ENCODE assay signal across 22 mouse cellular contexts in the genomic region with DNA sequence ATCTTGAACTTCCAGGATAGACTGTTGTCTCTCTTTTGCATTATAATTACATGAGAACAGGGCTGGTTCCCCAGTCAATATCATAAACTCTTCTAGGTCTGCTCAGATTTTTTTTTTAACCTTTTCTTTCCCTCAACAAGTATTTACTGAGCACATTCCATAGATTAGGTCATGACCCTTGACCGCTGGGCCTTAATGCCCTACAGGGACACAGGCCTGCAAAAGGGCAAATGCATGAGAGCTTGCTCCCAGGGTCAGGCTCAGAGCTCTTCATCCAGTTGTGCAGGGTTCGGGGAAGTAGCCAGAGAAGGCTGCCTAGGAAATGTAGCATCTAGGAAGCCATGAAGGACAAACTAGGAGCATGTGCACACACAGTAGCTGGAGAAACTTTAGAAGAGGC. TPM values are rescaled to one million over a fixed set of nuclear protein-coding genes. Genes with fewer than 3 reads are reported as not detected.
DNase-seq lines count a peak whose midpoint lies in the region; ATAC-seq and TF ChIP-seq lines count a peak whose summit lies in the region.
"Had no signal": no experiment of that assay in that cellular context is flagged by ENCODE, and none has a peak within 500 bp of the region (broad histone marks: within the 10 kb centered on the region; RNA-seq: fewer than 3 reads in every experiment).

No protein-coding gene starts in this region.

- H3K27me3 ChIP-seq in heart, embryonic 16.5 days (ENCODE audit: control insufficient read depth, insufficient read depth, low read length), result no peaks in the 10 kb centered on the region
- H3K27me3 ChIP-seq in heart, embryonic 11.5 days (ENCODE audit: control insufficient read depth, insufficient read depth, low read length), result no peaks in the 10 kb centered on the region
- H3K27me3 ChIP-seq: forebrain, embryonic 13.5 days; heart, embryonic 13.5 days; hindbrain, embryonic 12.5 days; hindbrain, embryonic 15.5 days had no signal

- WGBS in heart, embryonic 16.5 days, result 76% methylated on average over 2 of the region's 2 CpGs
- WGBS in heart, embryonic 11.5 days (ENCODE audit: insufficient replicate concordance), result 57% methylated on average over 2 of the region's 2 CpGs

- peaks cover 19% of the 10 kb centered on the region for H3K4me1 ChIP-seq in heart, embryonic 16.5 days (ENCODE audit: control insufficient read depth, insufficient read depth, low read length)
- peaks cover 24% of the 10 kb centered on the region for H3K4me1 ChIP-seq in heart, embryonic 11.5 days (ENCODE audit: control insufficient read depth, insufficient read depth, low read length)
- peaks cover 15% of the 10 kb centered on the region for H3K4me1 ChIP-seq in brown adipose tissue, adult 24 weeks (ENCODE audit: control insufficient read depth, insufficient read depth, insufficient read length, low read length)
- H3K4me1 ChIP-seq: forebrain, embryonic 13.5 days; hindbrain, embryonic 15.5 days had no signal

- H3K4me3 ChIP-seq in gastrocnemius, adult 2 months, result no peak overlapping the region
- no peak overlapping the region for H3K4me3 ChIP-seq in heart, embryonic 16.5 days (ENCODE audit: low read length)
- no peak overlapping the region for H3K4me3 ChIP-seq in heart, embryonic 11.5 days (ENCODE audit: low read depth, low read length)
- no peak overlapping the region for H3K4me3 ChIP-seq in brown adipose tissue, adult 24 weeks (ENCODE audit: insufficient read depth, low read depth, low read length)
- H3K4me3 ChIP-seq: forebrain, embryonic 10.5 days; forebrain, embryonic 13.5 days; heart, embryonic 13.5 days; hindbrain, embryonic 12.5 days; hindbrain, embryonic 15.5 days had no signal

- intact Hi-C loops in gastrocnemius, adult 2 months (cut with DNase I), result no loop called here

- H3K36me3 ChIP-seq in heart, embryonic 16.5 days (ENCODE audit: control insufficient read depth, insufficient read depth), result peaks cover 24% of the 10 kb centered on the region
- peaks cover 18% of the 10 kb centered on the region for H3K36me3 ChIP-seq in heart, embryonic 11.5 days (ENCODE audit: control insufficient read depth, insufficient read depth, low read length)

- no peak overlapping the region for H3K9ac ChIP-seq in heart, embryonic 16.5 days (ENCODE audit: low read length)
- H3K9ac ChIP-seq in heart, embryonic 11.5 days (ENCODE audit: low read depth, low read length), result no peak overlapping the region
- H3K9ac ChIP-seq: forebrain, embryonic 13.5 days; heart, embryonic 13.5 days; hindbrain, embryonic 12.5 days; hindbrain, embryonic 15.5 days had no signal

- TF ChIP-seq CTCF in gastrocnemius, adult 2 months (IDR thresholded peaks at IDR 0.05), result no peak

- no peaks in the 10 kb centered on the region for H3K9me3 ChIP-seq in heart, embryonic 16.5 days (replicated peaks; ENCODE audit: control insufficient read depth, low read length)
- no peaks in the 10 kb centered on the region for H3K9me3 ChIP-seq in heart, embryonic 11.5 days (replicated peaks; ENCODE audit: control insufficient read depth, low read length)
- H3K9me3 ChIP-seq: forebrain, embryonic 10.5 days; forebrain, embryonic 13.5 days; heart, embryonic 13.5 days; hindbrain, embryonic 12.5 days; hindbrain, embryonic 15.5 days had no signal

- DNase-seq in embryo, embryonic 10 days (ENCODE audit: low spot score), result peak; percentile 60
- DNase-seq in embryo, embryonic 10.5 days (ENCODE audit: low spot score), result no peak
- DNase-seq in gastrocnemius, adult 2 months, result no peak
- DNase-seq in gastrocnemius, adult 8-10 months (ENCODE audit: low spot score in 2 of 2), result no peak
- no peak for DNase-seq in neural tube, embryonic 10.5 days (ENCODE audit: extremely low spot score, low spot score)
- DNase-seq: adrenal gland, adult 8-10 months; adrenal gland, postnatal 25 days; cerebellum, adult 18-20 months; cerebellum, adult 9-10 months; cerebellum, postnatal 14 days; gastrocnemius, postnatal 25 days; kidney, adult 2 months had no signal

- ATAC-seq in heart, embryonic 16.5 days (replicated peaks; ENCODE audit: extremely low read depth, insufficient read depth, low FRiP score), result no peak
- ATAC-seq in heart, embryonic 11.5 days (replicated peaks; ENCODE audit: insufficient number of reproducible peaks, low FRiP score, low TSS enrichment), result no peak
- ATAC-seq: activated CD4-positive, CD25-positive, alpha-beta regulatory T cell, adult 4 months; forebrain, embryonic 13.5 days; forebrain, embryonic 16.5 days had no signal

- peak overlapping the region; percentile 85 for H3K27ac ChIP-seq in gastrocnemius, adult 2 months
- H3K27ac ChIP-seq in heart, embryonic 16.5 days (ENCODE audit: low read length), result peak overlapping the region; percentile 19; the same call in 1 of the 2 replicates
- no peak overlapping the region for H3K27ac ChIP-seq in heart, embryonic 11.5 days (ENCODE audit: low read depth, low read length)
- H3K27ac ChIP-seq in brown adipose tissue, adult 24 weeks (replicated peaks; ENCODE audit: low read depth, low read length), result peak overlapping the region; percentile 91
- H3K27ac ChIP-seq: forebrain, embryonic 10.5 days; forebrain, embryonic 13.5 days; hindbrain, embryonic 12.5 days; hindbrain, embryonic 15.5 days had no signal

- H3K4me2 ChIP-seq in heart, embryonic 16.5 days (ENCODE audit: low read depth, low read length), result no peak overlapping the region
- H3K4me2 ChIP-seq in heart, embryonic 11.5 days, result no peak overlapping the region
- H3K4me2 ChIP-seq: forebrain, embryonic 13.5 days; heart, embryonic 13.5 days; hindbrain, embryonic 12.5 days; hindbrain, embryonic 15.5 days had no signal

RNA-seq across cellular contexts. Expression of gene Pdlim1, which starts 35.0 kb away (rescaled TPM):
- total RNA-seq in gastrocnemius, adult 2 months (2021), result 100 to 1,000 TPM in 1 of 2 experiments, 10 to 100 TPM in 1; 70.8 to 292 TPM
- 10 to 100 TPM; 81.4 to 93.4 (median 89.9) TPM for total RNA-seq in gastrocnemius, adult 8-10 months (2022)
- 267 and 270 TPM in 2 replicates for polyA plus RNA-seq in heart, embryonic 16.5 days (2015; fragmentation: Nextera tagmentation; extraction: Ambion mirVana)
- polyA plus RNA-seq in heart, embryonic 11.5 days (2014; fragmentation: Nextera tagmentation; extraction: Ambion mirVana), result 318 and 322 TPM in 2 replicates
- polyA plus RNA-seq in brown adipose tissue, adult 24 weeks (2012; ENCODE audit: insufficient read depth, insufficient read length, missing spikeins), result 14.0 and 20.5 TPM in 2 replicates

Comparison
In these comparisons a context has a peak if more than half of its experiments do, and no peak if none do; other contexts are left out.
1. RNA of gene Pdlim1, which starts 35.0 kb away (polyA plus RNA-seq): 318 to 322 TPM in heart, embryonic 11.5 days and 267 to 270 TPM in heart, embryonic 16.5 days; 14.0 to 20.5 TPM in brown adipose tissue, adult 24 weeks; every median in the first group is over 10 times any median in the second.